Comparison of ENCODE assay signal across 8 mouse cellular contexts in the genomic region with DNA sequence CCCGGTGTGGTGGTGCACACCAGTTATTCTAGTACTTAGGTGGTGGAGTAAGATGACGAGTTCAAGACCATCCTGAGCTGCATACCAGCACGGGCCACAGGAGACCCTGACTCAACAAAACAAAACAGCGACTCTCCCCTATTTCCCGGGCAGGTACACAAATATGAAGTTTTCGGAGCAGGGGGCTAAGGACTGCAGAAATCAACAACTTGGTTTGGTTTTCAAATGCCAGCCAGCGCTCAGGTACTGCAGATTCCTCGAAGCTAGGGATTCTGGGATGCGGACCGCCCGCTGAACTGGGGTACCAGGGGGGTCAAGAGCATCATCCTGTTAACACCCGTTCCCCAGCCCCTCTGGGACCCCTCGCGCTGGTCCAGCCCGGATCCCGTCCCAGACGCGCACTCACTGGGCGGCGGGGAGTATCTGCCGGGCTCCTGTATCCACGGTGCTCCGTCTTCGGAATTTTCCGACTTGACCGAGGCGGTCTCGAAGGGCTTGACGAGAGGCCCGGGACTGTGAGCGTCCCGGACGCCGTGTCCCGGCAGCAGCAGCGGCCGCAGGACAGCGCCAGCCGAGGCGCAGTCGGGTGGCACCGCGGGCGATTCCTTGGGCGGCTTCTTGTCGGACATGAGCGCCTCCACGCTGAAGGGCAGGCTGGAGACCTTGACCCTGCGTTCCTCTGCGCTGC. TPM values are rescaled to one million over a fixed set of nuclear protein-coding genes. Genes with fewer than 3 reads are reported as not detected.
DNase-seq lines count a peak whose midpoint lies in the region; ATAC-seq lines count a peak whose summit lies in the region.

No protein-coding gene starts in this region.

- H3K4me2 ChIP-seq in limb, embryonic 13.5 days (replicated peaks): peak overlapping the region; percentile 87
- H3K4me2 ChIP-seq in stomach, embryonic 16.5 days (ENCODE audit: low read depth, low read length): peak overlapping the region; percentile 82

- peak overlapping the region; percentile 90 for H3K4me3 ChIP-seq in megakaryocyte, embryonic 14.5 days (replicated peaks)
- H3K4me3 ChIP-seq in limb, embryonic 13.5 days: peak overlapping the region; percentile 69
- peak overlapping the region; percentile 54 for H3K4me3 ChIP-seq in stomach, embryonic 16.5 days (replicated peaks; ENCODE audit: low read length)

- peaks cover 40% of the 10 kb centered on the region for H3K4me1 ChIP-seq in megakaryocyte, embryonic 14.5 days
- H3K4me1 ChIP-seq in limb, embryonic 13.5 days: peaks cover 48% of the 10 kb centered on the region
- H3K4me1 ChIP-seq in stomach, embryonic 16.5 days (ENCODE audit: control insufficient read depth, insufficient read depth, low read length): peaks cover 11% of the 10 kb centered on the region

- H3K9me3 ChIP-seq in megakaryocyte, embryonic 14.5 days: peaks cover 9% of the 10 kb centered on the region
- H3K9me3 ChIP-seq in limb, embryonic 13.5 days: no peaks in the 10 kb centered on the region
- no peaks in the 10 kb centered on the region for H3K9me3 ChIP-seq in stomach, embryonic 16.5 days (replicated peaks; ENCODE audit: control insufficient read depth, low read length)

- peak overlapping the region; percentile 88 for H3K9ac ChIP-seq in limb, embryonic 13.5 days
- H3K9ac ChIP-seq in stomach, embryonic 16.5 days (ENCODE audit: low read length): peak overlapping the region; percentile 71

- peak; percentile 22 for DNase-seq in adrenal gland, postnatal 14 days
- no peak for DNase-seq in adrenal gland, postnatal 10 days
- DNase-seq in gastrocnemius, adult 18-20 months (ENCODE audit: low spot score): no peak

- no peak for ATAC-seq in megakaryocyte, adult 5-6 weeks (ENCODE audit: poor library complexity, severe bottlenecking)
- ATAC-seq in limb, embryonic 13.5 days (ENCODE audit: low FRiP score, low read depth): no peak
- ATAC-seq in stomach, embryonic 16.5 days (ENCODE audit: insufficient read depth, low FRiP score): peak; percentile 9; the same call in 1 of the 2 replicates
- no peak for ATAC-seq in cerebellum, adult (ENCODE audit: insufficient number of reproducible peaks, low FRiP score, low TSS enrichment)

- H3K27ac ChIP-seq in limb, embryonic 13.5 days: peak overlapping the region; percentile 87
- no peak overlapping the region for H3K27ac ChIP-seq in stomach, embryonic 16.5 days (ENCODE audit: low read length)

- under 1% methylated on average over 50 of the region's 50 CpGs for WGBS in limb, embryonic 13.5 days
- under 1% methylated on average over 49 of the region's 50 CpGs for WGBS in stomach, embryonic 16.5 days

- H3K27me3 ChIP-seq in megakaryocyte, embryonic 14.5 days (replicated peaks): peaks cover 94% of the 10 kb centered on the region
- H3K27me3 ChIP-seq in limb, embryonic 13.5 days: peaks cover 90% of the 10 kb centered on the region
- H3K27me3 ChIP-seq in stomach, embryonic 16.5 days (ENCODE audit: control insufficient read depth, insufficient read depth, low read length): peaks cover 79% of the 10 kb centered on the region

- H3K36me3 ChIP-seq in megakaryocyte, embryonic 14.5 days (replicated peaks; ENCODE audit: low read length): no peaks in the 10 kb centered on the region
- H3K36me3 ChIP-seq in limb, embryonic 13.5 days: no peaks in the 10 kb centered on the region
- no peaks in the 10 kb centered on the region for H3K36me3 ChIP-seq in stomach, embryonic 16.5 days (ENCODE audit: control insufficient read depth, insufficient read depth, low read length)

RNA-seq across cellular contexts. Expression of gene Msx2, which starts 0.8 kb away (rescaled TPM):
- total RNA-seq in adrenal gland, postnatal 14 days (2021): 0.63 and 0.68 TPM in 2 replicates
- under 1 TPM in 1 of 2 experiments, not detected in 1; 0.15 TPM for total RNA-seq in adrenal gland, postnatal 10 days (2021)
- polyA plus RNA-seq in megakaryocyte, embryonic 14.5 days (2012; ENCODE audit: insufficient read depth, low replicate concordance): 0.63 and 1.6 TPM in 2 replicates
- total RNA-seq in megakaryocyte, adult 5-6 weeks (2015): not detected in 2 replicates
- total RNA-seq in megakaryocyte, adult 5-6 weeks (2017): 0.18 TPM in 1 of 2 replicates, not detected in the other
- polyA plus RNA-seq in limb, embryonic 13.5 days (2015; fragmentation: Nextera tagmentation; extraction: Ambion mirVana): 35.7 and 46.1 TPM in 2 replicates
- polyA plus RNA-seq in stomach, embryonic 16.5 days (2015; fragmentation: Nextera tagmentation; extraction: Ambion mirVana): 1.6 and 2.2 TPM in 2 replicates
- total RNA-seq in gastrocnemius, adult 18-20 months (2021): not detected
